Mouse (Mus musculus) small intestine, adult 2 months (tissue): ENCODE measurements around the gene Spast.

Experiments
- CTCF ChIP-seq: fragments of 200-500 bp; IDR thresholded peaks from 2 replicates; pipeline ENCODE4 v1.5.1; 2012; ENCODE audit warnings: low read depth, mild to moderate bottlenecking, control low read depth, inconsistent platforms, low read length, moderate library complexity, mixed read lengths; ENCODE audit not compliant: insufficient replicate concordance, insufficient read length; ENCODE audit errors: extremely low read depth
- POLR2A ChIP-seq: fragments of 200-500 bp; IDR thresholded peaks from 2 replicates; pipeline ENCODE4 v1.6.1; 2012; ENCODE audit warnings: low read depth, mild to moderate bottlenecking, control low read depth, inconsistent platforms, low read length, moderate library complexity

- TF ChIP-seq CTCF (no peak), POLR2A (no peak)
Observed at GRCm38 (mm10) chr17:74413324-74413723, 74.5 kb downstream of the Spast start.
